Mouse (Mus musculus): ENCODE data around the gene Ddn. TPM values are rescaled to one million over a fixed set of nuclear protein-coding genes. Genes with fewer than 3 reads are reported as not detected.

The Ddn gene
- 0.06 TPM for polyA plus RNA-seq (2015; fragmentation: Illumina TruSeq; extraction: RNeasy Lipid Tissue Mini Kit (QIAGEN cat#74804); ENCODE audit: insufficient read depth, low replicate concordance)

GRCm38 (mm10) chr15:98809390-98809789, at the start of gene Ddn:
TSS of gene Ddn (minus strand) at chr15:98809490.

GRCm38 (mm10) chr15:98830736-98831683, 21.7 kb upstream of the Ddn start, which contains the start of gene Prkag1:
TSS of gene Prkag1 (minus strand) at chr15:98831521.

DNA sequence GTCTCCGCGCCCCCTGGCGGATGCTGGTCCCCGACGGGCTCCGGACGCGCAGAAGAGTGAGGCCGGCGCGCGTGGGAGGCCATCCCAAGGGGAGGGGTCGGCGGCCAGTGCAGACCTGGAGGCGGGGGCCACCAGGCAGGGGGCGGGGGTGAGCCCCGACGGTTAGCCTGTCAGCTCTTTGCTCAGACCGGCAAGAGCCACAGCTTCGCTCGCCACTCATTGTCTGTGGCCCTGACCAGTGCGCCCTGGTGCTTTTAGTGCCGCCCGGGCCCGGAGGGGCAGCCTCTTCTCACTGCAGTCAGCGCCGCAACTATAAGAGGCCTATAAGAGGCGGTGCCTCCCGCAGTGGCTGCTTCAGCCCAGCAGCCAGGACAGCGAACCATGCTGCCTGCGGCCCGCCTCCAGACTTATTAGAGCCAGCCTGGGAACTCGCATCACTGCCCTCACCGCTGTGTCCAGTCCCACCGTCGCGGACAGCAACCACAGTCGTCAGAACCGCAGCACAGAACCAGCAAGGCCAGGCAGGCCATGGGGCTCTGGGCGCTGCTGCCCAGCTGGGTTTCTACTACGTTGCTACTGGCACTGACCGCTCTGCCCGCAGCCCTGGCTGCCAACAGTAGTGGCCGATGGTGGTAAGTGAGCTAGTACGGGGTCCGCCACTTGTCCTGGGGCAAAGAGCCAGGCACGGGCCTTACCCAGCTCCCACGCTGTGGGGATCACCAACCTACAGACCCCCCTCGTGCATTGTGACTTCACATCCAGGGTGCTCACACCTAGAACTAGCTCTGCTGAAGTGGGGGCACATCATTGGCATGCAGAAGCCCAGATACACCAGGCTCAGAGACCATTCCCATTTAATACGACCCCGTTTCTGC, 19.4 kb downstream of the Ddn start, which contains the start of gene Wnt1:
Gene Wnt1 (plus strand): TSS at position 197 of the 875 bp plus-strand sequence.

GRCm38 (mm10) chr15:98777762-98778161, 31.5 kb downstream of the Ddn start, which contains the start of gene Wnt10b:
TSS of gene Wnt10b (minus strand) at chr15:98778150.

DNA sequence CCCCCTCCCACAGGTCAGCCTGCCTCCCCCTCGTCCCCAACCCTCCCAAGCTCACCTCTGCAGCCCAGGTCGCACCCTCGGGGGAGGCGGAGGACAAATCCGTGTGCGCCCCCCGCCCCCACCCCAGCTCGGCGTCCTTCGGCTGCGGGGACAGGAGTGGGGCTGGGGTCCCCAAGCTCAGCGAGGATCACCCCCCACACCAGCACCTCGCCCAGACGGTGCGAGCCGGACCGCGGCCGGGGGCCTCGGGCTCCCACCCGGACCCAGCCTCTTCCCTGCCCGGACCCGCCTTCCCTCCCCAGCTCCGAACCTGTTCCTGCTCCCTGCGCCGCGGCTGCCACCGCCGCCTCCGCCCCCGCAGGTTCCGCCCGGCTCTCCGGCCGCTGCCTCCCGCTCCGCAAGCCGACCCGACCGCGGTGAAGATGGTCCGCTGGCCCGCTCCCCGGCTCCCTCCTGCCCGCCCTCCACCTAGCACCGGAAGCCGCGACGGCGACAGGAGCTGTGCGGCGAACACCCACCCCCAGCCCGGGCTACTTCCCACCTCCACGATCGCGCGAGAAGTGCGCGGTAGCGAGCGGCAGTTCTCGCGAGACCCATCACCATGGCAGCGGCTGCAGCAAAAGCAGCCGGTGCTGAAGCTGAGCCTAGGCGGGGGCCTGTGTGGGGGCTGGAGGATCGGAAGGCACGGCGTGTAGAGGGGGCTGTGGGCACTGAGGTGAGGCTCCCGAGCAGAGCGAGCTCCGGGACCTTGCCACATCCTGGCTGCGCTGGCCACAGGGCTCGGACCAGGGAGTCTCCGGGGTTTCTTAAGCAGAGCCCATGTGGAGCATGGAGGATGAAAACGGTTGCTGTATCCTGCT, 46.4 kb downstream of the Ddn start, which contains the start of gene Arf3:
Gene Arf3 (minus strand): TSS at position 545 of the 860 bp plus-strand sequence.

Other genes with a start within 250 kb of the Ddn start
- 72.8 TPM for gene Ccnt1, start 238.6 kb downstream of the Ddn start, polyA plus RNA-seq (2015; fragmentation: Illumina TruSeq; extraction: RNeasy Lipid Tissue Mini Kit (QIAGEN cat#74804); ENCODE audit: insufficient read depth, low replicate concordance)
- gene 4930415O20Rik, start 238.5 kb downstream of the Ddn start, polyA plus RNA-seq (2015; fragmentation: Illumina TruSeq; extraction: RNeasy Lipid Tissue Mini Kit (QIAGEN cat#74804); ENCODE audit: insufficient read depth, low replicate concordance) = not detected
- gene Adcy6, start 199.4 kb downstream of the Ddn start, polyA plus RNA-seq (2015; fragmentation: Illumina TruSeq; extraction: RNeasy Lipid Tissue Mini Kit (QIAGEN cat#74804); ENCODE audit: insufficient read depth, low replicate concordance) = 13.1 TPM
- gene Cacnb3, start 178.7 kb downstream of the Ddn start, polyA plus RNA-seq (2015; fragmentation: Illumina TruSeq; extraction: RNeasy Lipid Tissue Mini Kit (QIAGEN cat#74804); ENCODE audit: insufficient read depth, low replicate concordance) = 7.6 TPM
- gene Ddx23, start 146.6 kb downstream of the Ddn start, polyA plus RNA-seq (2015; fragmentation: Illumina TruSeq; extraction: RNeasy Lipid Tissue Mini Kit (QIAGEN cat#74804); ENCODE audit: insufficient read depth, low replicate concordance) = 48.5 TPM
- gene Rnd1, start 132.0 kb downstream of the Ddn start, polyA plus RNA-seq (2015; fragmentation: Illumina TruSeq; extraction: RNeasy Lipid Tissue Mini Kit (QIAGEN cat#74804); ENCODE audit: insufficient read depth, low replicate concordance) = 2.7 TPM
- not detected for gene Ccdc65, start 101.3 kb downstream of the Ddn start, polyA plus RNA-seq (2015; fragmentation: Illumina TruSeq; extraction: RNeasy Lipid Tissue Mini Kit (QIAGEN cat#74804); ENCODE audit: insufficient read depth, low replicate concordance)
- 4.8 TPM for gene Fkbp11, start 81.3 kb downstream of the Ddn start, polyA plus RNA-seq (2015; fragmentation: Illumina TruSeq; extraction: RNeasy Lipid Tissue Mini Kit (QIAGEN cat#74804); ENCODE audit: insufficient read depth, low replicate concordance)
- 82.2 TPM for gene Arf3, start 46.3 kb downstream of the Ddn start, polyA plus RNA-seq (2015; fragmentation: Illumina TruSeq; extraction: RNeasy Lipid Tissue Mini Kit (QIAGEN cat#74804); ENCODE audit: insufficient read depth, low replicate concordance)
- 0.59 TPM for gene Wnt10b, start 31.3 kb downstream of the Ddn start, polyA plus RNA-seq (2015; fragmentation: Illumina TruSeq; extraction: RNeasy Lipid Tissue Mini Kit (QIAGEN cat#74804); ENCODE audit: insufficient read depth, low replicate concordance)
- gene Wnt1, start 19.6 kb downstream of the Ddn start, polyA plus RNA-seq (2015; fragmentation: Illumina TruSeq; extraction: RNeasy Lipid Tissue Mini Kit (QIAGEN cat#74804); ENCODE audit: insufficient read depth, low replicate concordance) = not detected
- gene Prkag1, start 22.0 kb upstream of the Ddn start, polyA plus RNA-seq (2015; fragmentation: Illumina TruSeq; extraction: RNeasy Lipid Tissue Mini Kit (QIAGEN cat#74804); ENCODE audit: insufficient read depth, low replicate concordance) = 104 TPM
- 76.8 TPM for gene Kmt2d, start 61.7 kb upstream of the Ddn start, polyA plus RNA-seq (2015; fragmentation: Illumina TruSeq; extraction: RNeasy Lipid Tissue Mini Kit (QIAGEN cat#74804); ENCODE audit: insufficient read depth, low replicate concordance)
- gene Rhebl1, start 85.0 kb upstream of the Ddn start, polyA plus RNA-seq (2015; fragmentation: Illumina TruSeq; extraction: RNeasy Lipid Tissue Mini Kit (QIAGEN cat#74804); ENCODE audit: insufficient read depth, low replicate concordance) = 18.7 TPM
- 0.55 TPM for gene Dhh, start 89.0 kb upstream of the Ddn start, polyA plus RNA-seq (2015; fragmentation: Illumina TruSeq; extraction: RNeasy Lipid Tissue Mini Kit (QIAGEN cat#74804); ENCODE audit: insufficient read depth, low replicate concordance)
- 64.6 TPM for gene Lmbr1l, start 108.7 kb upstream of the Ddn start, polyA plus RNA-seq (2015; fragmentation: Illumina TruSeq; extraction: RNeasy Lipid Tissue Mini Kit (QIAGEN cat#74804); ENCODE audit: insufficient read depth, low replicate concordance)
- 382 TPM for gene Tuba1b, start 125.1 kb upstream of the Ddn start, polyA plus RNA-seq (2015; fragmentation: Illumina TruSeq; extraction: RNeasy Lipid Tissue Mini Kit (QIAGEN cat#74804); ENCODE audit: insufficient read depth, low replicate concordance)
- not detected for gene Gm49450, start 144.1 kb upstream of the Ddn start, polyA plus RNA-seq (2015; fragmentation: Illumina TruSeq; extraction: RNeasy Lipid Tissue Mini Kit (QIAGEN cat#74804); ENCODE audit: insufficient read depth, low replicate concordance)
- gene Tuba1a, start 144.2 kb upstream of the Ddn start, polyA plus RNA-seq (2015; fragmentation: Illumina TruSeq; extraction: RNeasy Lipid Tissue Mini Kit (QIAGEN cat#74804); ENCODE audit: insufficient read depth, low replicate concordance) = 104 TPM
- gene Tuba1c, start 220.4 kb upstream of the Ddn start, polyA plus RNA-seq (2015; fragmentation: Illumina TruSeq; extraction: RNeasy Lipid Tissue Mini Kit (QIAGEN cat#74804); ENCODE audit: insufficient read depth, low replicate concordance) = 61.5 TPM
- not detected for gene Prph, start 245.7 kb upstream of the Ddn start, polyA plus RNA-seq (2015; fragmentation: Illumina TruSeq; extraction: RNeasy Lipid Tissue Mini Kit (QIAGEN cat#74804); ENCODE audit: insufficient read depth, low replicate concordance)